Mouse (Mus musculus) adrenal gland, postnatal 14 days (tissue): ENCODE data around the gene Wdr43. TPM values are rescaled to one million over a fixed set of nuclear protein-coding genes. Genes with fewer than 3 reads are reported as not detected.
"Not testable (repeated sequence)": the region's sequence is repeated elsewhere in the genome, so short reads cannot be mapped to it uniquely, and the experiment has no call there.

ENCODE experiments used
- DNase-seq: peaks from one replicate; pipeline ENCODE4 v3.0.0; 2021; ENCODE audit warnings: mixed read lengths
- long read RNA-seq, 2 experiments: library from polyadenylated mRNA; stranded (forward); transcript quantifications; one replicate each; pipeline ENCODE4 v2.0.0; 2021
- total RNA-seq: library from RNA; stranded (reverse); gene quantifications from 2 replicates; pipeline ENCODE4 v1.2.3, GENCODE M21; 2021

Wdr43 gene
- total RNA-seq, result 63.9 and 75.8 TPM in 2 replicates
- long read RNA-seq, experiment 1, transcript Wdr43-201 (18 exons, 3,450 nt), result major isoform, 48 of 63 reads
- long read RNA-seq, experiment 1, partial matches to known transcripts, result 6 of 63 reads
- long read RNA-seq, experiment 1, other reads (novel, unspliced or antisense), result 9 of 63 reads
- long read RNA-seq, experiment 2, transcript Wdr43-201 (18 exons, 3,450 nt), result major isoform, 51 of 68 reads
- long read RNA-seq, experiment 2, partial matches to known transcripts, result 2 of 68 reads
- long read RNA-seq, experiment 2, other reads (novel, unspliced or antisense), result 15 of 68 reads

- peak; percentile 98 for DNase-seq
Measured at GRCm38 (mm10) chr17:71615638-71616318, at the start of gene Wdr43. Wdr43 (plus strand) TSS chr17:71615895.

GRCm38 (mm10) chr17:71579176-71579705 lies 36.5 kb upstream of the Wdr43 start:
- no peak for DNase-seq

- no peak for DNase-seq
Measured at GRCm38 (mm10) chr17:71597881-71598658, 17.6 kb upstream of the Wdr43 start.

- peak; percentile 94 for DNase-seq
Measured at GRCm38 (mm10) chr17:71598659-71599554, 16.8 kb upstream of the Wdr43 start.

- DNase-seq, result peak; percentile 45
Measured at GRCm38 (mm10) chr17:71616319-71617032, 781 bp downstream of the Wdr43 start.

- peak; percentile 30 for DNase-seq
Measured at GRCm38 (mm10) chr17:71617033-71617362, 1.3 kb downstream of the Wdr43 start.

- DNase-seq, result no peak
Measured at GRCm38 (mm10) chr17:71617974-71618373, 2.3 kb downstream of the Wdr43 start.

- no peak for DNase-seq
Measured at GRCm38 (mm10) chr17:71631806-71632205, 16.1 kb downstream of the Wdr43 start.

- no peak for DNase-seq
Measured at GRCm38 (mm10) chr17:71633350-71633749, 17.7 kb downstream of the Wdr43 start.

GRCm38 (mm10) chr17:71636786-71637185 lies 21.1 kb downstream of the Wdr43 start:
- DNase-seq, result no peak

GRCm38 (mm10) chr17:71637750-71638265 lies 22.1 kb downstream of the Wdr43 start:
- peak; percentile 69 for DNase-seq

- not testable (repeated sequence) for DNase-seq
Measured at GRCm38 (mm10) chr17:71639056-71639455, 23.4 kb downstream of the Wdr43 start.

GRCm38 (mm10) chr17:71640421-71641085 lies 24.9 kb downstream of the Wdr43 start:
- no peak for DNase-seq

GRCm38 (mm10) chr17:71642190-71642589 lies 26.5 kb downstream of the Wdr43 start:
- no peak for DNase-seq

GRCm38 (mm10) chr17:71650011-71650410 lies 34.3 kb downstream of the Wdr43 start:
- no peak for DNase-seq

- DNase-seq, result no peak
Measured at GRCm38 (mm10) chr17:71652495-71652894, 36.8 kb downstream of the Wdr43 start.

- DNase-seq, result no peak
Measured at GRCm38 (mm10) chr17:71652934-71653333, 37.2 kb downstream of the Wdr43 start.

GRCm38 (mm10) chr17:71657521-71657920 lies 41.8 kb downstream of the Wdr43 start:
- no peak for DNase-seq

GRCm38 (mm10) chr17:71658666-71659065 lies 43.0 kb downstream of the Wdr43 start:
- no peak for DNase-seq

- DNase-seq, result no peak
Measured at GRCm38 (mm10) chr17:71660390-71660789, 44.7 kb downstream of the Wdr43 start.
